Mouse (Mus musculus) limb, embryonic 12.5 days (tissue): ENCODE data around the gene Mon2. TPM values are rescaled to one million over a fixed set of nuclear protein-coding genes. Genes with fewer than 3 reads are reported as not detected.

Experiments used
- ATAC-seq: fragments of 200-750 bp; cut with Nextera tagmentation; 2 replicates; pipeline ENCODE4 v1.8.0; 2017; ENCODE audit warnings: low read depth, moderate TSS enrichment; ENCODE audit not compliant: insufficient number of reproducible peaks, insufficient read depth, low FRiP score, low TSS enrichment
- H3K27ac ChIP-seq: fragments of 300-500 bp; sonication (generic); 2 replicates; pipeline ENCODE4 v1.5.1; 2016; ENCODE audit warnings: mild to moderate bottlenecking, moderate library complexity
- H3K27me3 ChIP-seq: fragments of 300-500 bp; sonication (generic); 2 replicates; pipeline ENCODE4 v1.6.1; 2016; ENCODE audit warnings: mild to moderate bottlenecking, moderate library complexity
- H3K36me3 ChIP-seq: fragments of 300-500 bp; sonication (generic); 2 replicates; pipeline ENCODE4 v1.6.1; 2016; ENCODE audit warnings: mild to moderate bottlenecking, moderate library complexity
- H3K4me1 ChIP-seq: fragments of 300-500 bp; sonication (generic); replicated peaks from 2 replicates; pipeline ENCODE4 v1.6.1; 2016
- H3K4me2 ChIP-seq: fragments of 300-500 bp; sonication (generic); 2 replicates; pipeline ENCODE4 v1.6.1; 2016; ENCODE audit warnings: mild to moderate bottlenecking, moderate library complexity
- H3K4me3 ChIP-seq: fragments of 300-500 bp; sonication (generic); replicated peaks from 2 replicates; pipeline ENCODE4 v1.5.1; 2016; ENCODE audit warnings: mild to moderate bottlenecking
- H3K9ac ChIP-seq: fragments of 300-500 bp; sonication (generic); replicated peaks from 2 replicates; pipeline ENCODE4 v1.6.1; 2016; ENCODE audit warnings: mild to moderate bottlenecking, moderate library complexity
- H3K9me3 ChIP-seq: fragments of 300-500 bp; sonication (generic); 2 replicates; pipeline ENCODE4 v1.6.1; 2016; ENCODE audit warnings: mild to moderate bottlenecking, moderate library complexity
- WGBS: fragments of 180-500 bp; shearing (Covaris S2); methylation state at CpG from one replicate; pipeline ENCODE4 v1.1.7; 2016; 5-methylcytosine and 5-hydroxymethylcytosine counted together
- polyA plus RNA-seq: library from polyadenylated mRNA; unstranded; fragments of >200 nt; fragmentation: Nextera tagmentation; extraction: Ambion mirVana; gene quantifications from 2 replicates; pipeline ENCODE4 v1.2.1, GENCODE M21; 2016

Gene Mon2
- polyA plus RNA-seq, 1 experiment from 2014 or later: 42.5 TPM

- WGBS: 50% methylated on average over 9 of the region's 9 CpGs
- H3K36me3 ChIP-seq: no peaks in the 10 kb centered on the region
- 0 out of 2 replicates have a peak, but pooled peaks cover 5% of the 10 kb centered on the region for H3K9me3 ChIP-seq
- H3K4me3 ChIP-seq: no peak overlapping the region
- no peak overlapping the region for H3K9ac ChIP-seq
- peaks cover 24% of the 10 kb centered on the region for H3K4me1 ChIP-seq
- no peak overlapping the region for H3K27ac ChIP-seq
- ATAC-seq: no peak
- 0 out of 2 replicates have a peak overlapping the region, but pooled peaks have one; percentile 28 for H3K4me2 ChIP-seq
- peaks cover 12% of the 10 kb centered on the region; the same call in 1 of the 2 replicates for H3K27me3 ChIP-seq
Observed at GRCm38 (mm10) chr10:122961494-122961893, 114.8 kb downstream of the Mon2 start.

- Histone ChIP-seq H3K4me3 (no peak overlapping the region), H3K27me3 (peaks cover 12% of the 10 kb centered on the region; the same call in 1 of the 2 replicates), H3K27ac (no peak overlapping the region), H3K4me1 (peaks cover 22% of the 10 kb centered on the region), H3K36me3 (no peaks in the 10 kb centered on the region), H3K9ac (no peak overlapping the region), H3K9me3 (0 out of 2 replicates have a peak, but pooled peaks cover 5% of the 10 kb centered on the region), H3K4me2 (peak overlapping the region; percentile 28)
- ATAC-seq: no peak; the same call in 1 of the 2 replicates
- WGBS: 53% methylated on average over 16 of the region's 16 CpGs
Observed at GRCm38 (mm10) chr10:122960738-122961137, 115.6 kb downstream of the Mon2 start.

- no peak overlapping the region for H3K4me2 ChIP-seq
- H3K36me3 ChIP-seq: no peaks in the 10 kb centered on the region
- no peak overlapping the region for H3K27ac ChIP-seq
- peaks cover 12% of the 10 kb centered on the region; the same call in 1 of the 2 replicates for H3K27me3 ChIP-seq
- 0 out of 2 replicates have a peak, but pooled peaks cover 5% of the 10 kb centered on the region for H3K9me3 ChIP-seq
- peaks cover 22% of the 10 kb centered on the region for H3K4me1 ChIP-seq
- 90% methylated on average over 16 of the region's 16 CpGs for WGBS
- H3K4me3 ChIP-seq: no peak overlapping the region
- no peak for ATAC-seq
- no peak overlapping the region for H3K9ac ChIP-seq
Observed at GRCm38 (mm10) chr10:122960216-122960615, 116.1 kb downstream of the Mon2 start.

GRCm38 (mm10) chr10:122958699-122959098 lies 117.6 kb downstream of the Mon2 start:
- WGBS: 89% methylated on average over 5 of the region's 5 CpGs
- no peak overlapping the region for H3K9ac ChIP-seq
- peaks cover 14% of the 10 kb centered on the region for H3K4me1 ChIP-seq
- no peak for ATAC-seq
- H3K4me2 ChIP-seq: no peak overlapping the region
- peaks cover 12% of the 10 kb centered on the region; the same call in 1 of the 2 replicates for H3K27me3 ChIP-seq
- H3K36me3 ChIP-seq: no peaks in the 10 kb centered on the region
- no peak overlapping the region for H3K27ac ChIP-seq
- H3K4me3 ChIP-seq: no peak overlapping the region
- H3K9me3 ChIP-seq: 0 out of 2 replicates have a peak, but pooled peaks cover 5% of the 10 kb centered on the region

- H3K36me3 ChIP-seq: no peaks in the 10 kb centered on the region
- no peak for ATAC-seq
- peaks cover 5% of the 10 kb centered on the region; the same call in 1 of the 2 replicates for H3K27me3 ChIP-seq
- H3K4me2 ChIP-seq: no peak overlapping the region
- 72% methylated on average over 2 of the region's 2 CpGs for WGBS
- H3K4me1 ChIP-seq: peaks cover 8% of the 10 kb centered on the region; the same call in 1 of the 2 replicates
- H3K4me3 ChIP-seq: no peak overlapping the region
- H3K27ac ChIP-seq: no peak overlapping the region
- H3K9me3 ChIP-seq: 0 out of 2 replicates have a peak, but pooled peaks cover 5% of the 10 kb centered on the region
- H3K9ac ChIP-seq: no peak overlapping the region
Observed at GRCm38 (mm10) chr10:122957918-122958317, 118.4 kb downstream of the Mon2 start.

- ATAC-seq: no peak
- H3K4me1 ChIP-seq: peaks cover 3% of the 10 kb centered on the region
- H3K4me2 ChIP-seq: no peak overlapping the region
- no peak overlapping the region for H3K4me3 ChIP-seq
- H3K27ac ChIP-seq: no peak overlapping the region
- 88% methylated on average over 9 of the region's 9 CpGs for WGBS
- no peaks in the 10 kb centered on the region for H3K27me3 ChIP-seq
- no peaks in the 10 kb centered on the region for H3K9me3 ChIP-seq
- H3K36me3 ChIP-seq: no peaks in the 10 kb centered on the region
- no peak overlapping the region for H3K9ac ChIP-seq
Observed at GRCm38 (mm10) chr10:122953576-122953975, 122.7 kb downstream of the Mon2 start.

GRCm38 (mm10) chr10:122950966-122951365 lies 125.3 kb downstream of the Mon2 start:
- no peak overlapping the region for H3K4me2 ChIP-seq
- no peak overlapping the region for H3K27ac ChIP-seq
- 68% methylated on average over 6 of the region's 6 CpGs for WGBS
- peaks cover 3% of the 10 kb centered on the region for H3K4me1 ChIP-seq
- ATAC-seq: no peak
- no peaks in the 10 kb centered on the region for H3K27me3 ChIP-seq
- H3K9ac ChIP-seq: no peak overlapping the region
- H3K9me3 ChIP-seq: no peaks in the 10 kb centered on the region
- H3K4me3 ChIP-seq: no peak overlapping the region
- no peaks in the 10 kb centered on the region for H3K36me3 ChIP-seq

- Histone ChIP-seq H3K4me1 (peaks cover 22% of the 10 kb centered on the region), H3K27ac (no peak overlapping the region), H3K27me3 (no peaks in the 10 kb centered on the region; the same call in 1 of the 2 replicates), H3K36me3 (no peaks in the 10 kb centered on the region), H3K4me3 (no peak overlapping the region), H3K9ac (no peak overlapping the region), H3K9me3 (no peaks in the 10 kb centered on the region), H3K4me2 (no peak overlapping the region)
- WGBS: 73% methylated on average over 5 of the region's 5 CpGs
- no peak for ATAC-seq
Observed at GRCm38 (mm10) chr10:122944888-122945287, 131.4 kb downstream of the Mon2 start.

GRCm38 (mm10) chr10:122943824-122944223 lies 132.5 kb downstream of the Mon2 start:
- peak overlapping the region; percentile 18; the same call in 1 of the 2 replicates for H3K27ac ChIP-seq
- no peak overlapping the region for H3K4me3 ChIP-seq
- ATAC-seq: no peak
- 23% methylated on average over 6 of the region's 6 CpGs for WGBS
- H3K4me1 ChIP-seq: peaks cover 22% of the 10 kb centered on the region
- no peak overlapping the region for H3K9ac ChIP-seq
- no peak overlapping the region for H3K4me2 ChIP-seq
- no peaks in the 10 kb centered on the region; the same call in 1 of the 2 replicates for H3K27me3 ChIP-seq
- H3K9me3 ChIP-seq: no peaks in the 10 kb centered on the region
- H3K36me3 ChIP-seq: no peaks in the 10 kb centered on the region

- Histone ChIP-seq H3K4me1 (peaks cover 22% of the 10 kb centered on the region), H3K4me2 (no peak overlapping the region), H3K27me3 (no peaks in the 10 kb centered on the region; the same call in 1 of the 2 replicates), H3K27ac (no peak overlapping the region), H3K36me3 (no peaks in the 10 kb centered on the region), H3K9ac (no peak overlapping the region), H3K4me3 (no peak overlapping the region), H3K9me3 (no peaks in the 10 kb centered on the region)
- no peak for ATAC-seq
- 77% methylated on average over 7 of the region's 7 CpGs for WGBS
Observed at GRCm38 (mm10) chr10:122942771-122943170, 133.5 kb downstream of the Mon2 start.
